Mouse (Mus musculus): ENCODE measurements around the gene Gramd1b. TPM values are rescaled to one million over a fixed set of nuclear protein-coding genes. Genes with fewer than 3 reads are reported as not detected.
A peak's percentile ranks its signal among the peaks of the same experiment; 100 is the strongest.

The Gramd1b gene
- polyA plus RNA-seq, 1 experiment from 2014 or later: 1.3 TPM

DNA sequence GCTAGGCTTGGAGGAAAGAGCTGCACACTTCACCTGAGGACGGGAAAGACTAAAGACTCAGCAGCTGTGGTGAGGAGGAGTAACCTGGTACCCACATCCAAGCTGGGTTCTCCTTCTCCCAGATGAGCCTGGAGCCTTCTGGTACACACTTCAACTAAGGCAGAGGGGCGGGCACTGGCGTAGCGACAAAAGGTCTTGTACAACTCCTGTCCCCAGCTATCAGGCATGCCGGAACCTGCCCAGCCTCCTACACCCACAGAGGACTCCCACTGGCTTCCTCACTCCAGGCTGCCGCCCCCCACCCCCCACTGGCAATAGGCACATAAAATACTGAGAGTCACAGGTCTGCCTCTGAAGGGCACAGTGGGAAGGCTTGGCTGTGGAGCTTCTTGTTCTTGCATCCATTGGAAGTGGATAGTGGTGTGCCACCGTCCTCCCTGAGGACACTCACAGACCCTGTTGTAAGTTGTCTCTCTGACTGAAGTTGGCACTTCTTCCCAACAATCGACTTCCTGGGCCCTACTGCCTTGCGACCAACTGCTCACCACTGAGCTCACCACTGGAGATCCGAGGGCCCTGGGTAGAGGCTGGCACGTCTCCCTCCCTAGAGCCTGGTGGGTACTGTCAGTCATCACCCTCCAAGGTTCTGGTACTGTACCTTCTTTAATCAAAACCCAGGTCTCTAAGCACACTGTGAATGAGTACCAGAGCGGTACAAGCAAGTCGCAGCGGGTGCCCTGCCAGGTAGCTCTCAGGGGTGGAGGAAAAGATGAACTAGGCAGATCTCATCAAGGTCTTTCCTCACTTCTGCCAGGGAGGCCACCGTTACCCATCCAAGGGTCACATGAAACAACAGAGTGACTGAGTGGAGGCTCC is 199.5 kb downstream of the Gramd1b start:
- no peaks in the 10 kb centered on the region for H3K36me3 ChIP-seq (ENCODE audit: control insufficient read depth, insufficient read depth)
- no peaks in the 10 kb centered on the region for H3K4me1 ChIP-seq (ENCODE audit: control insufficient read depth, low read depth, low read length)
- no peaks in the 10 kb centered on the region for H3K9me3 ChIP-seq (replicated peaks; ENCODE audit: control insufficient read depth, low read length)
- H3K27ac ChIP-seq (ENCODE audit: low read length): no peak overlapping the region
- no peak overlapping the region for H3K9ac ChIP-seq (ENCODE audit: low read depth, low read length)
- WGBS (ENCODE audit: insufficient replicate concordance): 68% methylated on average over 15 of the region's 15 CpGs
- no peaks in the 10 kb centered on the region for H3K27me3 ChIP-seq (ENCODE audit: control insufficient read depth, insufficient read depth, low read depth, low read length)
- no peak overlapping the region for H3K4me2 ChIP-seq (ENCODE audit: low read depth, low read length)
- ATAC-seq (ENCODE audit: low read depth): no peak
- H3K4me3 ChIP-seq (ENCODE audit: low read depth, low read length): no peak overlapping the region

DNA sequence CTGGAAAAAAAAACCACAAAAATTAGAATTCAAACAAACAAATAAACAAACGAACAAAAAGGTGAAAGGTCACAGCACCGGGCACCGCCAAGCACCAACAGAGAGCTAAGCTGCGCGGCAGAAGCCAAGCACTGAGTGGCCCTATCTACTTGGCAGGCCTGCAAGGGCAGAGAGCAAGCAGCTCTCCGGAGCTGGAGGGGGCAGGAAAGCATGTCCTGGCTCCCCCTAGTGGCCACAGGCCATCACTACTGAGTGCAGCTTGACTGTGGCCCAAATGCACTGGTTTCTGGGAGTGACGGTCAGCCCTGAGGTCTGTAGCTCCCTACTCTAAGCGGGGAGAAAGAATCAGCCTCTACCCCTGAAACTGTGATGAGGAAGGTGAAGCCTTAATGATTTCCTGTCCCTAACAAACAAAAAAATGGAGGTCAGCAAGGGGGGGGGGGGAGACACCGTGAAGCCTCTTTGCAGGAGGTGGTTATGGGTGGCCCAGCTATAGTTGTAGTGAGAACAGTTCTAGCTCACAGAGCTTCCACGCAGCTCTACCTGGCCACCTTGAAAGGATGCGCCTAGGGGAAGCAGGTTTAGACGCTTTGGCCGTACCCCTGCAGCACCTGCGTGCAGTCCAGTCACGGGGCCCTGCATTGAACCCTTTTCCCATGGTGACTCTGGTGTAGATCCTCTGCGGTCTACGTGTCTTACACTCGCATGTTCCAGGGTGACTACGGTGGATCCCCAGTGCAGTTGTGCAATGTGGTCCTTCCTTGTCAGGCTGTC is 200.4 kb downstream of the Gramd1b start:
- no peak overlapping the region for H3K4me3 ChIP-seq (ENCODE audit: low read depth, low read length)
- no peaks in the 10 kb centered on the region for H3K4me1 ChIP-seq (ENCODE audit: control insufficient read depth, low read depth, low read length)
- H3K27me3 ChIP-seq (ENCODE audit: control insufficient read depth, insufficient read depth, low read depth, low read length): no peaks in the 10 kb centered on the region
- no peak overlapping the region for H3K9ac ChIP-seq (ENCODE audit: low read depth, low read length)
- no peak overlapping the region for H3K27ac ChIP-seq (ENCODE audit: low read length)
- H3K9me3 ChIP-seq (replicated peaks; ENCODE audit: control insufficient read depth, low read length): no peaks in the 10 kb centered on the region
- H3K4me2 ChIP-seq (ENCODE audit: low read depth, low read length): no peak overlapping the region
- WGBS (ENCODE audit: insufficient replicate concordance): 51% methylated on average over 19 of the region's 19 CpGs
- ATAC-seq (ENCODE audit: low read depth): peak; percentile 79
- H3K36me3 ChIP-seq (ENCODE audit: control insufficient read depth, insufficient read depth): no peaks in the 10 kb centered on the region

GRCm38 (mm10) chr9:40326260-40326915 is 204.8 kb downstream of the Gramd1b start:
- H3K9ac ChIP-seq (ENCODE audit: low read depth, low read length): no peak overlapping the region

GRCm38 (mm10) chr9:40324826-40325225 is 206.4 kb downstream of the Gramd1b start:
- H3K9ac ChIP-seq (ENCODE audit: low read depth, low read length): no peak overlapping the region
- no peak for ATAC-seq (ENCODE audit: low read depth)
- H3K27me3 ChIP-seq (ENCODE audit: control insufficient read depth, insufficient read depth, low read depth, low read length): no peaks in the 10 kb centered on the region
- H3K9me3 ChIP-seq (replicated peaks; ENCODE audit: control insufficient read depth, low read length): no peaks in the 10 kb centered on the region
- H3K4me1 ChIP-seq (ENCODE audit: control insufficient read depth, low read depth, low read length): peaks cover 2% of the 10 kb centered on the region; the same call in 1 of the 2 replicates
- WGBS (ENCODE audit: insufficient replicate concordance): 57% methylated on average over 6 of the region's 6 CpGs
- 0 out of 2 replicates have a peak overlapping the region, but pooled peaks have one; percentile 26 for H3K4me2 ChIP-seq (ENCODE audit: low read depth, low read length)
- H3K36me3 ChIP-seq (ENCODE audit: control insufficient read depth, insufficient read depth): no peaks in the 10 kb centered on the region
- H3K4me3 ChIP-seq (ENCODE audit: low read depth, low read length): no peak overlapping the region
- H3K27ac ChIP-seq (ENCODE audit: low read length): no peak overlapping the region

More at GRCm38 (mm10) chr9:40326260-40326915, 204.8 kb downstream of the Gramd1b start:
- H3K36me3 ChIP-seq (ENCODE audit: control insufficient read depth, insufficient read depth): no peaks in the 10 kb centered on the region
- ATAC-seq (ENCODE audit: low read depth): no peak
- peaks cover 2% of the 10 kb centered on the region; the same call in 1 of the 2 replicates for H3K4me1 ChIP-seq (ENCODE audit: control insufficient read depth, low read depth, low read length)
- no peak overlapping the region for H3K4me3 ChIP-seq (ENCODE audit: low read depth, low read length)
- no peak overlapping the region for H3K4me2 ChIP-seq (ENCODE audit: low read depth, low read length)
- WGBS (ENCODE audit: insufficient replicate concordance): 39% methylated on average over 7 of the region's 7 CpGs
- no peaks in the 10 kb centered on the region for H3K9me3 ChIP-seq (replicated peaks; ENCODE audit: control insufficient read depth, low read length)
- no peak overlapping the region for H3K27ac ChIP-seq (ENCODE audit: low read length)
- no peaks in the 10 kb centered on the region for H3K27me3 ChIP-seq (ENCODE audit: control insufficient read depth, insufficient read depth, low read depth, low read length)

GRCm38 (mm10) chr9:40324232-40324792 is 206.9 kb downstream of the Gramd1b start:
- no peaks in the 10 kb centered on the region for H3K27me3 ChIP-seq (ENCODE audit: control insufficient read depth, insufficient read depth, low read depth, low read length)
- 49% methylated on average over 4 of the region's 4 CpGs for WGBS (ENCODE audit: insufficient replicate concordance)
- no peak overlapping the region for H3K4me3 ChIP-seq (ENCODE audit: low read depth, low read length)
- no peaks in the 10 kb centered on the region for H3K36me3 ChIP-seq (ENCODE audit: control insufficient read depth, insufficient read depth)
- H3K4me2 ChIP-seq (ENCODE audit: low read depth, low read length): peak overlapping the region; percentile 26; the same call in 1 of the 2 replicates
- ATAC-seq (ENCODE audit: low read depth): no peak
- H3K9ac ChIP-seq (ENCODE audit: low read depth, low read length): no peak overlapping the region
- H3K27ac ChIP-seq (ENCODE audit: low read length): no peak overlapping the region
- H3K9me3 ChIP-seq (replicated peaks; ENCODE audit: control insufficient read depth, low read length): no peaks in the 10 kb centered on the region
- peaks cover 2% of the 10 kb centered on the region; the same call in 1 of the 2 replicates for H3K4me1 ChIP-seq (ENCODE audit: control insufficient read depth, low read depth, low read length)

- H3K4me2 ChIP-seq (ENCODE audit: low read depth, low read length): peak overlapping the region; percentile 26; the same call in 1 of the 2 replicates
Measured at GRCm38 (mm10) chr9:40323773-40324172, 207.4 kb downstream of the Gramd1b start.

GRCm38 (mm10) chr9:40323171-40323570 is 208.0 kb downstream of the Gramd1b start:
- no peak overlapping the region for H3K27ac ChIP-seq (ENCODE audit: low read length)
- peak; percentile 82 for ATAC-seq (ENCODE audit: low read depth)
- no peak overlapping the region for H3K9ac ChIP-seq (ENCODE audit: low read depth, low read length)
- no peaks in the 10 kb centered on the region for H3K27me3 ChIP-seq (ENCODE audit: control insufficient read depth, insufficient read depth, low read depth, low read length)
- peak overlapping the region; percentile 26; the same call in 1 of the 2 replicates for H3K4me2 ChIP-seq (ENCODE audit: low read depth, low read length)
- peak overlapping the region; percentile 32 for H3K4me3 ChIP-seq (ENCODE audit: low read depth, low read length)
- no peaks in the 10 kb centered on the region for H3K9me3 ChIP-seq (replicated peaks; ENCODE audit: control insufficient read depth, low read length)
- peaks cover 2% of the 10 kb centered on the region; the same call in 1 of the 2 replicates for H3K4me1 ChIP-seq (ENCODE audit: control insufficient read depth, low read depth, low read length)
- no peaks in the 10 kb centered on the region for H3K36me3 ChIP-seq (ENCODE audit: control insufficient read depth, insufficient read depth)
- 35% methylated on average over 5 of the region's 5 CpGs for WGBS (ENCODE audit: insufficient replicate concordance)

More at GRCm38 (mm10) chr9:40323773-40324172, 207.4 kb downstream of the Gramd1b start:
- Histone ChIP-seq H3K27ac (ENCODE audit: low read length) (no peak overlapping the region), H3K27me3 (ENCODE audit: control insufficient read depth, insufficient read depth, low read depth, low read length) (no peaks in the 10 kb centered on the region), H3K36me3 (ENCODE audit: control insufficient read depth, insufficient read depth) (no peaks in the 10 kb centered on the region), H3K9ac (ENCODE audit: low read depth, low read length) (no peak overlapping the region), H3K4me1 (ENCODE audit: control insufficient read depth, low read depth, low read length) (peaks cover 2% of the 10 kb centered on the region; the same call in 1 of the 2 replicates), H3K9me3 (replicated peaks; ENCODE audit: control insufficient read depth, low read length) (no peaks in the 10 kb centered on the region), H3K4me3 (ENCODE audit: low read depth, low read length) (peak overlapping the region; percentile 32)
- no peak for ATAC-seq (ENCODE audit: low read depth)
- 58% methylated on average over 6 of the region's 6 CpGs for WGBS (ENCODE audit: insufficient replicate concordance)

DNA sequence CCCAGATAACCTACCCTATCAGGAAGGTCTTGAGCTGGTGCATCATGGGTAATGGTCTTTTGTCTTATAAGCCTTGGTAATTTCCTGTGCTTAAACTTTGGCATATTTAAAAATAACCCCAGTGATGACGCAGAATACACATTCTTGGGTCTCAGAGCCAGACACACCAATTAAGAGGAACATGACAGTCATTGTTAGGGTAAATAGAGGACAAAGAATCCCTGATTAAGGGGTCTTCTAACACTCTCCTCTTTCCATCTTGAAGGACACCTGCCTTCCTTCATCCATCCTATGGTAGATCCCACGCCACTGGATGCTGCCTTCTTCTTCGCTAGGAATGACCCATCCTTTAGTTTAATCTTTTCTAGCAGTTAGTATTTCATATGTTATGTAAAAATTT is 208.8 kb downstream of the Gramd1b start:
- H3K9ac ChIP-seq (ENCODE audit: low read depth, low read length): no peak overlapping the region
- no peaks in the 10 kb centered on the region for H3K36me3 ChIP-seq (ENCODE audit: control insufficient read depth, insufficient read depth)
- H3K4me1 ChIP-seq (ENCODE audit: control insufficient read depth, low read depth, low read length): peaks cover 2% of the 10 kb centered on the region; the same call in 1 of the 2 replicates
- no peaks in the 10 kb centered on the region for H3K27me3 ChIP-seq (ENCODE audit: control insufficient read depth, insufficient read depth, low read depth, low read length)
- no peak for ATAC-seq (ENCODE audit: low read depth)
- H3K4me2 ChIP-seq (ENCODE audit: low read depth, low read length): no peak overlapping the region
- H3K27ac ChIP-seq (ENCODE audit: low read length): no peak overlapping the region
- 63% methylated on average over 3 of the region's 3 CpGs for WGBS (ENCODE audit: insufficient replicate concordance)
- H3K4me3 ChIP-seq (ENCODE audit: low read depth, low read length): no peak overlapping the region
- no peaks in the 10 kb centered on the region for H3K9me3 ChIP-seq (replicated peaks; ENCODE audit: control insufficient read depth, low read length)

Measured in liver, embryonic 16.5 days (tissue).